Mouse (Mus musculus): ENCODE results near the gene Gpr22. TPM values are rescaled to one million over a fixed set of nuclear protein-coding genes. Genes with fewer than 3 reads are reported as not detected.

Gpr22 gene
- polyA plus RNA-seq, 1 experiment, result not detected

GRCm38 (mm10) chr12:31724576-31724975, 10.8 kb upstream of the Gpr22 start:
- Histone ChIP-seq H3K4me3 (replicated peaks) (no peak overlapping the region), H3K36me3 (ENCODE audit: control insufficient read depth) (no peaks in the 10 kb centered on the region), H3K27me3 (ENCODE audit: control insufficient read depth) (no peaks in the 10 kb centered on the region), H3K4me1 (ENCODE audit: control insufficient read depth) (no peaks in the 10 kb centered on the region), H3K9me3 (ENCODE audit: control insufficient read depth, low read length) (no peaks in the 10 kb centered on the region)
- no peak for TF ChIP-seq TAL1 (IDR thresholded peaks at IDR 0.05; ENCODE audit: low read length)
- no peak for TF ChIP-seq GATA1 (IDR thresholded peaks at IDR 0.05; ENCODE audit: low read length)

- TF ChIP-seq GATA1 (IDR thresholded peaks at IDR 0.05; ENCODE audit: low read length) (no peak), TAL1 (IDR thresholded peaks at IDR 0.05; ENCODE audit: low read length) (no peak)
- Histone ChIP-seq H3K27me3 (ENCODE audit: control insufficient read depth) (no peaks in the 10 kb centered on the region), H3K36me3 (ENCODE audit: control insufficient read depth) (no peaks in the 10 kb centered on the region), H3K4me1 (ENCODE audit: control insufficient read depth) (no peaks in the 10 kb centered on the region; the same call in 1 of the 2 replicates), H3K9me3 (ENCODE audit: control insufficient read depth, low read length) (no peaks in the 10 kb centered on the region), H3K4me3 (replicated peaks) (no peak overlapping the region)
These were observed 6.0 kb upstream of the Gpr22 start for GRCm38 (mm10) chr12:31719586-31720275.

GRCm38 (mm10) chr12:31714070-31714469, 323 bp upstream of the Gpr22 start:
- no peak for TF ChIP-seq TAL1 (IDR thresholded peaks at IDR 0.05; ENCODE audit: low read length)
- TF ChIP-seq GATA1 (IDR thresholded peaks at IDR 0.05; ENCODE audit: low read length), result no peak
- no peaks in the 10 kb centered on the region; the same call in 1 of the 2 replicates for H3K4me1 ChIP-seq (ENCODE audit: control insufficient read depth)

GRCm38 (mm10) chr12:31712727-31713126, 1.0 kb downstream of the Gpr22 start:
- no peaks in the 10 kb centered on the region for H3K4me1 ChIP-seq (ENCODE audit: control insufficient read depth)
- no peaks in the 10 kb centered on the region for H3K36me3 ChIP-seq (ENCODE audit: control insufficient read depth)
- H3K27me3 ChIP-seq (ENCODE audit: control insufficient read depth), result no peaks in the 10 kb centered on the region
- no peaks in the 10 kb centered on the region for H3K9me3 ChIP-seq (ENCODE audit: control insufficient read depth, low read length)
- TF ChIP-seq TAL1 (IDR thresholded peaks at IDR 0.05; ENCODE audit: low read length), result no peak
- TF ChIP-seq GATA1 (IDR thresholded peaks at IDR 0.05; ENCODE audit: low read length), result no peak
- no peak overlapping the region for H3K4me3 ChIP-seq (replicated peaks)

More at GRCm38 (mm10) chr12:31714070-31714469, 323 bp upstream of the Gpr22 start:
- Histone ChIP-seq H3K9me3 (ENCODE audit: control insufficient read depth, low read length) (no peaks in the 10 kb centered on the region), H3K27me3 (ENCODE audit: control insufficient read depth) (no peaks in the 10 kb centered on the region), H3K36me3 (ENCODE audit: control insufficient read depth) (no peaks in the 10 kb centered on the region), H3K4me3 (replicated peaks) (no peak overlapping the region)

GRCm38 (mm10) chr12:31712233-31712632, 1.5 kb downstream of the Gpr22 start:
- Histone ChIP-seq H3K36me3 (ENCODE audit: control insufficient read depth) (no peaks in the 10 kb centered on the region), H3K27me3 (ENCODE audit: control insufficient read depth) (no peaks in the 10 kb centered on the region), H3K9me3 (ENCODE audit: control insufficient read depth, low read length) (no peaks in the 10 kb centered on the region), H3K4me3 (replicated peaks) (no peak overlapping the region), H3K4me1 (ENCODE audit: control insufficient read depth) (no peaks in the 10 kb centered on the region)
- no peak for TF ChIP-seq TAL1 (IDR thresholded peaks at IDR 0.05; ENCODE audit: low read length)
- no peak for TF ChIP-seq GATA1 (IDR thresholded peaks at IDR 0.05; ENCODE audit: low read length)

GRCm38 (mm10) chr12:31709665-31710064, 4.1 kb downstream of the Gpr22 start:
- no peak overlapping the region for H3K4me3 ChIP-seq (replicated peaks)
- no peak for TF ChIP-seq GATA1 (IDR thresholded peaks at IDR 0.05; ENCODE audit: low read length)
- TF ChIP-seq TAL1 (IDR thresholded peaks at IDR 0.05; ENCODE audit: low read length), result no peak
- H3K27me3 ChIP-seq (ENCODE audit: control insufficient read depth), result no peaks in the 10 kb centered on the region
- no peaks in the 10 kb centered on the region for H3K9me3 ChIP-seq (ENCODE audit: control insufficient read depth, low read length)
- no peaks in the 10 kb centered on the region for H3K4me1 ChIP-seq (ENCODE audit: control insufficient read depth)
- H3K36me3 ChIP-seq (ENCODE audit: control insufficient read depth), result no peaks in the 10 kb centered on the region

GRCm38 (mm10) chr12:31707531-31707930, 6.2 kb downstream of the Gpr22 start:
- no peak for TF ChIP-seq GATA1 (IDR thresholded peaks at IDR 0.05; ENCODE audit: low read length)
- no peak for TF ChIP-seq TAL1 (IDR thresholded peaks at IDR 0.05; ENCODE audit: low read length)
- Histone ChIP-seq H3K4me1 (ENCODE audit: control insufficient read depth) (no peaks in the 10 kb centered on the region), H3K36me3 (ENCODE audit: control insufficient read depth) (no peaks in the 10 kb centered on the region), H3K4me3 (replicated peaks) (no peak overlapping the region), H3K9me3 (ENCODE audit: control insufficient read depth, low read length) (no peaks in the 10 kb centered on the region), H3K27me3 (ENCODE audit: control insufficient read depth) (no peaks in the 10 kb centered on the region)

GRCm38 (mm10) chr12:31706168-31706567, 7.6 kb downstream of the Gpr22 start:
- no peak for TF ChIP-seq GATA1 (IDR thresholded peaks at IDR 0.05; ENCODE audit: low read length)
- TF ChIP-seq TAL1 (IDR thresholded peaks at IDR 0.05; ENCODE audit: low read length), result no peak
- Histone ChIP-seq H3K4me1 (ENCODE audit: control insufficient read depth) (no peaks in the 10 kb centered on the region), H3K9me3 (ENCODE audit: control insufficient read depth, low read length) (no peaks in the 10 kb centered on the region), H3K27me3 (ENCODE audit: control insufficient read depth) (no peaks in the 10 kb centered on the region), H3K36me3 (ENCODE audit: control insufficient read depth) (no peaks in the 10 kb centered on the region), H3K4me3 (replicated peaks) (no peak overlapping the region)

- H3K36me3 ChIP-seq (ENCODE audit: control insufficient read depth), result no peaks in the 10 kb centered on the region
These were observed 9.8 kb downstream of the Gpr22 start for GRCm38 (mm10) chr12:31703904-31704303.

More at GRCm38 (mm10) chr12:31703904-31704303, 9.8 kb downstream of the Gpr22 start:
- Histone ChIP-seq H3K4me3 (replicated peaks) (no peak overlapping the region), H3K9me3 (ENCODE audit: control insufficient read depth, low read length) (no peaks in the 10 kb centered on the region), H3K4me1 (ENCODE audit: control insufficient read depth) (no peaks in the 10 kb centered on the region), H3K27me3 (ENCODE audit: control insufficient read depth) (no peaks in the 10 kb centered on the region)
- TF ChIP-seq TAL1 (IDR thresholded peaks at IDR 0.05; ENCODE audit: low read length), result no peak
- TF ChIP-seq GATA1 (IDR thresholded peaks at IDR 0.05; ENCODE audit: low read length), result no peak

Measured in erythroblast, embryonic 14.5 days (primary cell).